Mouse (Mus musculus) layer of hippocampus, adult 2 months (tissue): Measurements from ENCODE around the gene Eri3. TPM values are rescaled to one million over a fixed set of nuclear protein-coding genes. Genes with fewer than 3 reads are reported as not detected.

Source experiments
- DNase-seq, 2 experiments: peaks; one replicate each; pipeline ENCODE4 v3.0.0; 2022; ENCODE audit warnings: low spot score in 2 of 2
- H3K27ac ChIP-seq: fragments of 200-600 bp; 2 replicates; pipeline ENCODE4 v1.8.1; 2022
- H3K4me3 ChIP-seq: fragments of 200-600 bp; 2 replicates; pipeline ENCODE4 v1.8.1; 2022; ENCODE audit warnings: mild to moderate bottlenecking
- CTCF ChIP-seq: fragments of 200-600 bp; conservative IDR thresholded peaks from 2 replicates; pipeline ENCODE4 v1.8.1; 2022; ENCODE audit warnings: antibody characterized with exemption, mild to moderate bottlenecking, moderate library complexity
- total RNA-seq, 2 experiments: library from RNA; stranded (reverse); gene quantifications; 2 replicates each; pipeline ENCODE4 v1.2.3; 2021

Gene Eri3
- total RNA-seq, 2 experiments from 2014 or later = 194 to 211 TPM

DNA sequence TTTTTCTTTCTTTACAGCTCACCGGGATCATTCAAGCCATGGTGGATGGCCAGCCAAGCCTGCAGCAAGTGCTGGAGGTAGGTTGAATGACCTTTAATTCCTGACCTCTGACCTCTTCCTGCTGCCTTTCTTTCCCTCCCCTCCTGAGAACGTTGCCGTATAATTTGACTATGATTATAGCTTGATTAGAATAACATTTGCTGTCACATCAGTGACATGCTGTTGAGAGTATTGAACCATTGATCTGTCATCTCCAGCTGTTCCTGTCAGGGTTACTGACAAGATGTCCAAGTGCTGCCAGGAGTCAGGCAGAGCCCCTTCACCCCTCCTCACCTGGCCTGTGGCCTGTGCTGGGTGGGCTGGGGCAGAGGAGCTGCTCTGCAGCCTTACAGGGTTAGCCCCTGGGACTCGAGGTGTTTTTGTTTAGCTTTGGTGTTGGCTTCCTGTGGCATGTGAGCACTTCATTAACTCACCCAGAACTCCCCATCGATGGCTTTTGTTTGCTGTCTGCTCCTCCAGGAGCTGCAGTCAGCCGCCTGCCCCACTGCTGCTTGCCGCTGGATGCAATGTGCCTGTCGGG is 39.0 kb downstream of the Eri3 start:
- H3K27ac ChIP-seq = no peak overlapping the region
- no peak for TF ChIP-seq CTCF
- no peak for DNase-seq
- no peak overlapping the region for H3K4me3 ChIP-seq

- Histone ChIP-seq H3K4me3 (no peak overlapping the region), H3K27ac (no peak overlapping the region)
- no peak for TF ChIP-seq CTCF
- no peak for DNase-seq
These were observed 40.6 kb downstream of the Eri3 start for GRCm38 (mm10) chr4:117590781-117591180.

DNA sequence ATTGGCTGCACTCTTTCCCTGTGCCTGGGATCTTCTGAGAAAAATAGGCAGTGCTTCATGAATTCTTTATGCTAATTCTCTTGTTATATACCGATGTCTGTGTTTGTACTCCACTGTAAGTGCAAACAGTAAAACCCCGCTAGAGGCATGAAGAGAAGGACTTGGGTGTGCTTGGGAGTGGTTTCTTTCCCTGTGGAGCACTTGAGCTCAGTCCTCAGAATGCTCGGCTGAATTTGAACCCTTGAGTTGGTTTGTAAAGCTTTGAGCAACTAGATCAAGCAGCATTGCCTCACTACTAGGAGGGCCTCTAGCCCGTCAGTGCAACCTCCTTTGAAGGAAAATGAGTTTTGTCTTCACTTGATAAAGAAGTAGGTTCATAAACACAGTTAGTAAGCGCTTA is 42.0 kb downstream of the Eri3 start:
- H3K4me3 ChIP-seq = no peak overlapping the region
- no peak for TF ChIP-seq CTCF

GRCm38 (mm10) chr4:117595293-117595692 is 45.1 kb downstream of the Eri3 start:
- H3K4me3 ChIP-seq = no peak overlapping the region
- H3K27ac ChIP-seq = no peak overlapping the region
- TF ChIP-seq CTCF = no peak; the same call in 1 of the 2 replicates
- DNase-seq = no peak

More for the DNA sequence above, 42.0 kb downstream of the Eri3 start:
- H3K27ac ChIP-seq = no peak overlapping the region
- no peak for DNase-seq

DNA sequence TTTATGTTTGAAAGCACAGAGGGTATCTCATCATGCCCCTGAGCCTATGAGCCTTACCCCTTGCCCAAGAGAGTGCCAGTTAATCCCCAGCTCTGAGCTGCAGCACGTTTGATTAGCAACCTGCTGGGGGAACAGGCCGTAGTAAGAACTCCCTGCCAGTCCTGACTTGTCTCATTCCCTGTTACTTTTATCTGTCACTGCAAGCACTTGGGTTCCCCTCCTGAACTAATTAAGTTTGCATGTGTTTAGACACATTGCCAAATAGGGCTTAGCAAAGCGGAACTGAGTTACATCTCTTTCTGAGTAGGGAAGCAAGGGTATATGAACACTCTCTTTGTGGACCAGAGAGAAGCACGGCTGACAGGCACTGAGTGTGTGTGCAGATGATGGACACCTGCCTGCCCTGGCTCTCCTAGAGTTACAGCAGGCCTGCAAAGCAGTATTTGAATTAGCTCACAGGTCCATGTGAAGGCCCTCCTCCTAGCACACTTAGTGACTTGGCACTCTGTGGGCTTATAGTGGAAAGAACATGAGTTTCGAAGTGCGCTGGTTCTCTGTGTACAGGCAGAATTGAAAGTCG is 49.9 kb downstream of the Eri3 start:
- Histone ChIP-seq H3K27ac (no peak overlapping the region), H3K4me3 (no peak overlapping the region)
- DNase-seq = no peak
- no peak for TF ChIP-seq CTCF

GRCm38 (mm10) chr4:117601338-117601776 is 51.2 kb downstream of the Eri3 start:
- Histone ChIP-seq H3K4me3 (no peak overlapping the region), H3K27ac (no peak overlapping the region)
- no peak for TF ChIP-seq CTCF
- DNase-seq = no peak

GRCm38 (mm10) chr4:117605099-117605953 is 55.2 kb downstream of the Eri3 start:
- no peak for DNase-seq
- TF ChIP-seq CTCF = no peak
- peak overlapping the region; percentile 14; the same call in 1 of the 2 replicates for H3K27ac ChIP-seq
- no peak overlapping the region for H3K4me3 ChIP-seq

GRCm38 (mm10) chr4:117605954-117606227 is 55.7 kb downstream of the Eri3 start:
- Histone ChIP-seq H3K4me3 (no peak overlapping the region), H3K27ac (no peak overlapping the region)
- no peak for DNase-seq
- TF ChIP-seq CTCF = no peak

GRCm38 (mm10) chr4:117606831-117607610 is 56.9 kb downstream of the Eri3 start:
- TF ChIP-seq CTCF = no peak
- no peak for DNase-seq
- no peak overlapping the region for H3K4me3 ChIP-seq
- H3K27ac ChIP-seq = no peak overlapping the region

DNA sequence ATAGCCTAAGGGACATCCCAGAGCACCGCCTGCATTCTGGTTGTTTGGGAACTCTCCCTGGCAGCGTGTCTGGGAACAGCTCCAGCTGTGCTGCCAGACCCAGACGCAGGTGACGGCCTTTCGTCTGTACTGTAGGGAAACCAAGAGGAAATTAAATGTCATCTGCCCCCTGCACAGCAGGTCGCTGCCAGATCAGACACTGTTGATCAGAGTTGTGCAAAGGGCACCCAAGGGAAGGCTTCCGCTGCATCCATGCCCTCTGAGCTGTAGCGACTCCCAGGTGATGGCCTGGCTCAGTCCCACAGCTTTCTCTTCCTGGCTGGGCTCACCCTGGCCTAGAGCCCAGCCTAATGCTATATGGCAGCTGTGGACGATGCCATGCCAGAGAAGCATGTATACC is 58.1 kb downstream of the Eri3 start:
- no peak for TF ChIP-seq CTCF

DNA sequence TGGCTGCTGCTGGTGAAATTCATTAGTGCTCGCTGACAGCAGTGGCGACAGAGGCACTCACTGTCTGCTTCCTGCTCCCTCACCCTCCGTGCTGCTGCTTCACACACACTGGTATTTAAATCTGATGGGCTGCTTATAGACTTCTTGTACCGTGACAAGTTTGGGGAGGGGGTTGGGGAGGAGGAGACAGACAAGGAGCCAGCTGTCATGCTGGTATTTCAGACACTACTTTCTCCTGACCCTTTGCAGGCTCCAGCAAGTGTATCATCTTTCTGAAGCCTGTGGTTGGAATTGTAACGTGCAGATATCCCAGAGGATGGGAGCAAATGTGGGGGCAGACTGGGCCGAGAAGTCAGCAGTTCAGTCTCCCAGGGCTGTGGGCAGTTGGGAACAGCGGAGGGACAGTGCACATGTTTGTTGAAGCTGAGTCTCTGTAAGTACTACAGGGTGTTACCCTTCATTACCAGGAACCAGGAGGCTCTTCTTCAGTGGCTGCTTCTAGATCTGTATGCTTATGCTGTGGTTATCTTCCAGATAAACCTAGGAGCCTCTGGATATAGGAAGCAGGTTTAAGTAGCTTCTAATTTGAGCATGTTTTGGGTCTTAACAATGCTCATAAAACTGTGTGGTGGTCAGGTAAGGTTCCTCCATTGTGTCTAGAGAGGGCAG is 59.3 kb downstream of the Eri3 start:
- TF ChIP-seq CTCF = no peak

More for the DNA sequence above, 58.1 kb downstream of the Eri3 start:
- DNase-seq = no peak
- H3K4me3 ChIP-seq = no peak overlapping the region
- peak overlapping the region; percentile 19; the same call in 1 of the 2 replicates for H3K27ac ChIP-seq

GRCm38 (mm10) chr4:117611385-117611784 is 61.2 kb downstream of the Eri3 start:
- TF ChIP-seq CTCF = no peak
- peak overlapping the region; percentile 61 for H3K27ac ChIP-seq
- H3K4me3 ChIP-seq = no peak overlapping the region
- DNase-seq = no peak

More for the DNA sequence above, 59.3 kb downstream of the Eri3 start:
- Histone ChIP-seq H3K4me3 (no peak overlapping the region), H3K27ac (no peak overlapping the region)
- no peak for DNase-seq
